Mouse (Mus musculus) skeletal muscle tissue, postnatal 0 days (tissue): ENCODE results near the gene Smbd1. TPM values are rescaled to one million over a fixed set of nuclear protein-coding genes. Genes with fewer than 3 reads are reported as not detected.

Experiments
- polyA plus RNA-seq: library from polyadenylated mRNA; unstranded; fragments of >200 nt; fragmentation: Nextera tagmentation; extraction: Ambion mirVana; gene quantifications from 2 replicates; pipeline ENCODE4 v1.2.1, GENCODE M21; 2015

Gene Smbd1
- not detected in 2 replicates for polyA plus RNA-seq

GRCm38 (mm10) chr16:32810321-32810720 lies at the start of gene Smbd1:
Gene Smbd1, minus strand, starts transcription at chr16:32810477.

GRCm38 (mm10) chr16:32797426-32797689 lies 12.9 kb downstream of the Smbd1 start, which contains the start of gene Muc20:
Gene Muc20, minus strand, starts transcription at chr16:32797435.

Other genes starting within 250 kb of the Smbd1 start
- gene Tfrc, start 201.6 kb downstream of the Smbd1 start, polyA plus RNA-seq = 37.9 and 40.3 TPM in 2 replicates
- gene Tnk2, start 166.6 kb downstream of the Smbd1 start, polyA plus RNA-seq = 14.7 and 16.7 TPM in 2 replicates
- 0.12 TPM in 2 replicates for gene Muc4, start 74.6 kb downstream of the Smbd1 start, polyA plus RNA-seq
- 0.26 and 0.28 TPM in 2 replicates for gene Muc20, start 13.0 kb downstream of the Smbd1 start, polyA plus RNA-seq
- gene Fyttd1, start 67.0 kb upstream of the Smbd1 start, polyA plus RNA-seq = 136 and 145 TPM in 2 replicates
- 17.1 and 20.5 TPM in 2 replicates for gene Rubcn, start 67.3 kb upstream of the Smbd1 start, polyA plus RNA-seq
- 10.5 and 12.2 TPM in 2 replicates for gene Lrch3, start 103.6 kb upstream of the Smbd1 start, polyA plus RNA-seq
- gene Iqcg, start 245.7 kb upstream of the Smbd1 start, polyA plus RNA-seq = 2.5 and 2.7 TPM in 2 replicates
- 670 and 712 TPM in 2 replicates for gene Rpl35a, start 246.0 kb upstream of the Smbd1 start, polyA plus RNA-seq